Mouse (Mus musculus) bone marrow, adult 2 months (tissue): ENCODE data around the gene Ptrh1.

Experiments used
- CTCF ChIP-seq: fragments of 200-500 bp; IDR thresholded peaks from 2 replicates; pipeline ENCODE4 v1.5.1; 2011; ENCODE audit warnings: low read length, control low read depth; ENCODE audit not compliant: control insufficient read depth, insufficient read depth
- POLR2A ChIP-seq: fragments of 200-500 bp; IDR thresholded peaks from 2 replicates; pipeline ENCODE4 v1.6.1; 2011; ENCODE audit warnings: low read depth, mild to moderate bottlenecking, control low read depth, low read length, borderline replicate concordance; ENCODE audit not compliant: control insufficient read depth

DNA sequence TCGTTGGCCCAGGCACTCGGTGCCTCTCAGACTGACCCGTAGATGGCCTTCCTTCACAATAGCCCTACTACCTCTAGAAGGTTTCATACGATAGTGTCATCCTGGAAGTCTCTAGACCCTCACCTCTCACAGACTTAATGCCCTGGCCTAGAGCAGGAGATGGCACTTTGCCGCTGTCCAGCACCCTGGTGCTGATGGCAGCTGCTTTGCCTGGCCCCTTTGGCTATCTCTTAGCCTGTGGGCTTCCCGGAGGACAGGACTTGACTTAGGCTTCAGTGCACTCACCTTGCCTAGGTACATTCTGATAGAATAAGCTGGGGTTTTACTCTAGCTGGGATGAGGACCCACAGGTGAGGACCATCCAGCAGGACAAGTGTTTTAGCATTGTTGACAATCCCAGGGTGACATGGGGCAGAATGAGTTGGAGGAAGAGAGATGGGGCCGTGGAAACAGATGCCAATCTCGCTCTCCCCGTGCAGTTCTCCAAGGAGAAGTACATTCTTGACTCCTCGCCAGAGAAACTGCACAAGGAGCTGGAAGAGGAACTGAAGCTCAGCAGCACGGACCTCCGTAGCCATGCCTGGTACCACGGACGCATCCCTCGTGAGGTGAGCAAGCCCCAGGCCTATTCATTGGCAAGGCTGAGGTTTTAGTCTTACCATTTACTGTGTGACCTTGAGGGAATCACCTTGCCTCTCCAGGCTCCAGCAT, 31.2 kb upstream of the Ptrh1 start:
- no peak for TF ChIP-seq POLR2A
- TF ChIP-seq CTCF, result no peak
